Mouse (Mus musculus): Measurements from ENCODE around the gene Aldh3a1.

Aldh3a1 gene

DNA sequence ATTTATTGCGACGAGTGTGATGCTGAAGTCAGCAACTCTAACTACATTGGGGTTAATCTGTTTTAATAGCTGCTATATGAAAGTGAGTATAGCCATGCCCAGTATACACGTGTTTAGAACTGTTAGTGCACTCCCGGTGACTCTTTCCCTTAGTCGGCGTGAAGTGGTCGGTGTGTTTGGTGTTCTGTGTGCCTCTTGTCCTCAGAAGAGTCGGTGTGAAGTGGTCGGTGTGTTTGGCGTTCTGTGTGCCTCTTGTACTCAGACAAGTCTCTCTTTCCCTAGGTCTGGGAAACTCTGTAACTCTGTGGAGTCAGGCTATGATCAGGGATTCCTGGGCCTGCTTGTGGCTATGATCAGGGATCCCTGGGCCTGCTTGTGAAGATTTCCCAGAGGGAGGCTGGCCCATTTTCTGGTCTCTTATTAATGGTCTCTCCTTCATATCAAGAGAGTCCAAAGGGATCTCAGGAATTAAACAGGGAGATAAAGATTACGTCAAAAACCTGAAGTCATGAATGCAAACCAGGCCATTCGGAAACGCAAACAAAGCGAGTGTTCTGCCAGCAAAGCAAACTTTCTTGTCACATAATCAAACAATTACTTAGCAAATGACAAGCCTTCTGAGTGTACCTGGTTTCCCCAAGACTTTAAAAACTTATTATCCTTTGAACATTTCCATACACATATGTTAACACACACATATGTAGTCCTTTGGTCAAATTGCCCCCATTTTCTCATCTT is 10.6 kb upstream of the Aldh3a1 start:
- DNase-seq (ENCODE audit: low spot score): no peak

DNA sequence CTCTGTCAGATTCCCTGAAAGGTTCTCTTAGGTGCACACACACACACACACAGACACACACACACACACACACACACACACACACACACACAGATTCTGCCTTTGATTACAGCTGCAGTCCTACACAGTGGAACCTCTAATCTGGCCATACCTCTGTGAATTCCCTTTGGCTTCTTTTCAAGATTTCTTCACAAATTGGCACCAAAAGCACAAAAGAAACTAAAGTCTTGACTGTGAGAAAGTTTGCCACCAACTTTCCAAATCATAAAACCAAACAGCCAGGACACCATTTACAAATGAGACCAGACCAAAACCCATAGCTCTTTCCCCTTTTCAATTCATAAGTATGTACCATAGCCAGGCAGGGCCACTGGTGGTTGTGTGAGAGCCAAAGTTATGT is 9.4 kb upstream of the Aldh3a1 start:
- DNase-seq (ENCODE audit: low spot score): no peak

- no peak for DNase-seq (ENCODE audit: low spot score)
Observed at GRCm38 (mm10) chr11:61199620-61200362, 7.5 kb upstream of the Aldh3a1 start.

DNA sequence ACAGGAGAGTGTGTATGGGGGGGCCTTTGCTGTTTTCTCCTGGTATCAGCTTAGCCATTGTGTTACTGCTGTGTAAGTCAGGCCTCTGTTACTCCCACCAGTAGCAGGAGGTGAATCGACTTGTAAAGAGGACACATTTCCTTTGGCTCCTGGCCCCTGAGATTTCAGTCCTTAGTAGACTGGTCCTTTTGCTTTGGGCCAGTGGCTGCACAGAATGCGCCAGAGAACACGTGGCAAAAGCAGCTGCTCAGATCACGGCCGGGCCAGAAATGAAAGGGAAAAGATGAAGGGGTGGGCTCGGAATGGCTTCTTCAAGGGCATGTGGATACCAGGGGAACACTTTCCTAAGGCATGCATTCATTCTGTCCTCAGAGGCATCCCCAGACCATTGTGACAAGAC is 5.2 kb upstream of the Aldh3a1 start:
- DNase-seq (ENCODE audit: low spot score): no peak

DNA sequence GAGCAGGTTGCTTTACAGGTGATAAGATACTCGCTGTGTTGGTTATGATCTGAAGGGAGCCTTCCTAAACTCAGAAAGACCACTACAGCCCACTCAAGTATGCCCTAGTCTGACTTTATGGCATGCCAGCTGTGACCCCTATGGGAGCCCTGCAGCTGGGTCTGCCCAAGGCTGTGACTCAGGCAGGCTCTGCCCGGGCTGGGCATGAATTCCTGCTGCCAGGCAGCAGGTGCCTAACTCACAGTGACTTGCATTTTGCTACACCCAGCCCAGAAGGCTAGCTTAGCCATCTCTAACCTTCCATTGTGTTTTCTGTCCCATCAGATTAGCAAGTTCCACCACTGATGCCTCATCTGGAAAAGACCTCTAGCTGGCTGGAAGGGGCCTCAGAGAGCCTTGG is 4.5 kb upstream of the Aldh3a1 start:
- DNase-seq (ENCODE audit: low spot score): no peak

DNA sequence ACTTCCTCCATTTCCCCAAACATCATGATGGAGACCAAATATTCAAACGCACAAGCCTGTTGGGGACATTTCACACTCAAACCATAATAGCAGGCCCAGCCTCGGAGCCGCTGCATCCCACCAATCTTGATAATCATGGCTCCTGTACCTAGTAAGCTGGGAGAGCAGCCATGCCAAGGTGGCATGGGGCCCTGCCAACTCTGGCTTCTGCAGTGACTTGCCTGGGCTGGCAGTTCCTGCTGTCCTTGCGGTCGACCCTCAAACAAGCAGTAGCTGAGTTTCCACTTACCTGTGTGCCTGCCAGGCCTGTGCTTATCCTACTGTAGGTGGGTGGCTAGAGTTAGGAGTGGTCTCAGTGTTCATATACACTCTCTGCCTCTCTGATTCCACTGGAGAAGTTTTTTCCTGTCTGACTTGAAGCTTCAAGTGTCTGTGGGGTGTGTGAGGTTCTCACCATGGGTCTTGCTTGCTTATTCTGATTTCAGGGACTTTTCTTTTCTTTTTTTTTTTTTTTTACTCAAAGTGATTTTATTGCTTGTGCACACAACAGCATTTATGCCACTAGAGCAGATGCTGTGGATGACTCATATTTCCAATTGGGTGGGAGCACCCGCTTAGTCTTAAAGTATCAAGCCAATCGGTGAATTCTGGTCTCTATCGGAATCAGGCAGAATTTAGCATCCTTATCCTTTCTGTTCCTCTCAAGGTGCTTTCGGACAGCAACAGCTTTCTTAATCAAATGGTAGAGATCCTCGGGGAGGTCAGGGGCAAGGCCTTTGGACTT is 2.0 kb upstream of the Aldh3a1 start:
- DNase-seq (ENCODE audit: low spot score): no peak

- DNase-seq (ENCODE audit: low spot score): no peak
Observed at GRCm38 (mm10) chr11:61206136-61206535, 1.2 kb upstream of the Aldh3a1 start.

GRCm38 (mm10) chr11:61208316-61208715 is 979 bp downstream of the Aldh3a1 start:
- DNase-seq (ENCODE audit: low spot score): no peak

GRCm38 (mm10) chr11:61212102-61212501 is 4.8 kb downstream of the Aldh3a1 start:
- DNase-seq (ENCODE audit: low spot score): no peak

DNA sequence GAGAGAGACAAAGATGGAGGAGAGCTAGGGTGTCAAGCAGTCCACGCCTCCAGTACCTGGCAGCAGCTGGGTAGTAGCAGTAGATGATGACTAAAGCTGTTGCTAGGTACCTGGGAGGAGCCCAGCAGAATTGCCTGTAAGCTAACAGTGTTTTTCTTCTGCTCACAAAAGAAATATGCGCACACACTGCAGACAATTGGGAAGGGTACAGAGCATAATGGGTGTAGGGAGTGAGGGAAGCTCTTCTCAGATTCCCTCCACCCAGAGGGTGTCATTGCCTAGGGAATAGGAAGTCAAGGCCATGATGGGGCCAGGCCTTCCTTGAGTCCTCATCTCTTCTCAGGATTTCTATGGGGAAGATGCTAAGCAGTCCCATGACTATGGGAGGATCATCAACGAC is 8.6 kb downstream of the Aldh3a1 start:
- DNase-seq (ENCODE audit: low spot score): no peak

DNA sequence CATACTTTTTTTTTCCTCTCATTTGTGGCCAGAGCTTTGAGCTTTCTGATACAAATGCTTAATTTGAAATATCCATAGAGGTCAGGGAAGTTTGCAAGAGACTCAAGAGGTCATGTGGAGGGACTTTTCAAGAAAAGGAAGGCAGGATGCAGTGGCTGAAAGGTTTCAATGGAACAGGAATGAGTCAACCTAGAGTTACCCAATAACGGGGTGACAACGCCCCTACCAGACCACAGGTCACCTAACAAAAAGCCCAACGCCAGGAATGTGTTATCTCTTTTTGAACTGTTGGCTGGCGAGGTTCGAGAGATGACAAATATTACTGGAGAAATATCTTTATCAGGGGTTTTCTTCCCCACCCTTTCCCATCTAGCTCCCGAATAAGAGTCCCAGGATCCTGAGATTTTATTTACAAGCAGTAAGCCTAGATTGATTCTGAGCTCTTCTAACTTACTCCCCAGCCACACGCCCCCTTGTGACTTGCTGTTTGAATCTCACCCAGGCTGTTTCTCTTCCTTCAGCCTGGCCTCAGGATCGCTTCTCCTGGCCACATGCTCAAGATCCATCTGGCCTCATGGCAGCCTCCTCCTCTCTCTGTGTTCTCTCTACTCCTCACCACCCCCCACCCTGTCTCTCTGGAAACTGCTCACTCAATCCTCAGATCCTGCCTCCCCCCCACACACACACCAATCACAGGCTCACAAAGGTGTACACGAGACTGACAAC is 13.0 kb downstream of the Aldh3a1 start:
- DNase-seq (ENCODE audit: low spot score): no peak

DNA sequence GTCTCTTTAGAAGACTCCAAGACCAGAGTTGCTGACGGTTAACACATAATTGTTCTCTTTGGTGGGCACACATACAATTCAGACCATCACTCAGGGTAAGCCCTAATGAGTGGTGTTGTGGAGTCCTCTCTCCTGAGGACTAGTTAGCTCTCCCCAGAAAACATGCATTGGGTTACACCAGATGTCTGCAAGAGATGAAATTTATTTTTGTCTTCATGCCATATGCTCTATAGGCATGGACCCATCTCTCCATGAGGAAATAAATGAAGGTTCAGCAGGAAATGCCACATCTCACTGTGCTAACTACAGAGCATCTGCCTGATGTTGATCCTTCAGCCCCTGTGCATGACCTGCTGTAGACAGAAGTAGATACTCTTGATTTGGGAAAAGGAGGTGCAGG is 14.7 kb downstream of the Aldh3a1 start:
- no peak for DNase-seq (ENCODE audit: low spot score)

DNA sequence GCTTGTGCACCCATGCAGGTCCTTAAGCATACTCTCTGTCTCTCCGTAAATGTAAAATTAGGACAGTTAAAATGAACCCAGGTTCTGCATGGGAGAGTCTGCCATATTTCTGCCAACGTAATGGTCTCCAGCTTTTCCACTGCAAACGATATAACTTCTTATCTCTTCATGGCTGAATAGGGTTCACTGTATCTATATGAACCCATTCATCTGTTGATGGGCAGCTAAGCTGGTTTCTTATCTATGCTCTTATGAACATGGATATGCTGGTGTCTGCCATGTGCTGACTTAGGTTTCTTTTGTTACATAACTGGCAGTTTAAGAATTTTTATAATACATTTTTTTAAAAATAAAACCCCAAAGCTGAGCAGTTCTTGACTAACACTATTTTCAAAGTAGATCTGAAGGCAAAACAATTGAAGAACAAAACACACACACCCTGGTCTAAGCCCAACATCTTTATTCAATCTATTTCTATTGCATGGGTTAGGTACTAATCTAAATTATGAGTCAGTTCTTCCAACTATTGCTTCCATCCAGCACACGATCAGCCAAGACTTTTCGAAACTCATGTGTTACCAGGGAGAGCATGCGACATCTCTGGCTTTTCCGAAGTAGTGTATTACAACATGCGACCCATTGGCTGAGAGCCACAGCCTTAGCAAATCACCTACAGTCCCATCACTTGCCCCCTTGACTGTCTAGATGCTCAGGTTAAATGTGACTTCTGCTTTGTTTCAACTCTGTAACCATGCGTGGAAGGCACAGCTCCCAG is 15.8 kb downstream of the Aldh3a1 start:
- no peak for DNase-seq (ENCODE audit: low spot score)

GRCm38 (mm10) chr11:61224234-61224744 is 17.0 kb downstream of the Aldh3a1 start:
- no peak for DNase-seq (ENCODE audit: low spot score)

GRCm38 (mm10) chr11:61224907-61225306 is 17.6 kb downstream of the Aldh3a1 start:
- DNase-seq (ENCODE audit: low spot score): no peak

- DNase-seq (ENCODE audit: low spot score): no peak
Observed at GRCm38 (mm10) chr11:61225511-61225910, 18.2 kb downstream of the Aldh3a1 start.

DNA sequence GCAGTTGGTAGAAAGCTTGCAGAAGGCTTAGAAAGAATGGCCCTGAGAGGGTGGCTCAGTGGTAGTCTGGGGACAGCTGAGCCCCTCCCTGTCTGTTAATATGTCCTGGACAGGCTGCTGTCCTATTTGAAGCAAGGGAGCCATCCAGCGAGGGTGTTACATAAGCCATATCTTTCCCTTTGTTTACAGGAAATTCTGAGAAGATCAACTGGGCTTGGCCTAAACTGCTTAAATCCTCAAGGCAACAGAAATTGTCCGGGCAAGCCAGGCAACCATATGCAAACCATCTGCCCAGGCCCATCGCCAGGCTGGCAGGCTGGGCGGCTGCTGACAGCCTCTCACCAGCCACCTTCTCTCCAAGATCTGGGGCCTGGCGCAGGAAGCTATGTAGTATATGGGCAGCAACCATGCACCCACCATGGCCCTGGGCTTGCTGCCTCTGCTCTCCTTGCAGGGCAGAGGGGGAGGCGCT is 18.6 kb downstream of the Aldh3a1 start:
- DNase-seq (ENCODE audit: low spot score): no peak

GRCm38 (mm10) chr11:61227816-61228215 is 20.5 kb downstream of the Aldh3a1 start:
- no peak for DNase-seq (ENCODE audit: low spot score)

DNA sequence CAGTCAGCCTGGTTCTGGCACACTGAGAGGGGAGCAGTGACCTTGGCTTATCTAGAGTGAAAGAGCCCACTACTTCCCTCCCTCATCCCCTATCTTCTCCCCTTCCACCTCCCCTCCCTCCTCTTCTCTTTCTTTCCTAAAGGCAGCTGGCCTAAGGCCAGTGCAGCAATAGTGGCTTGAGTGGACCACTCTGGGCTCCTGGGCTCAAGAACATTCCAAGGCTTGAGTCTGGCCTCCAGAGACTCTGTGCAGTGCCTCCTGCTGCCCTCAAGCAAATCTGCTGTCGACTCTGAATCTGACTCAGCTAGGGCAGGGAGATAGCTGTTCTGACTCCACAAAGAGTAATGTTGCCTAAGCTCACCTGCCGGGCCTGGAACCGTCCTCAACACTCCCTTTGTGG is 21.1 kb downstream of the Aldh3a1 start:
- no peak for DNase-seq (ENCODE audit: low spot score)

GRCm38 (mm10) chr11:61231329-61231728 is 24.0 kb downstream of the Aldh3a1 start:
- DNase-seq (ENCODE audit: low spot score): no peak

- DNase-seq (ENCODE audit: low spot score): no peak
Observed at GRCm38 (mm10) chr11:61234174-61234573, 26.8 kb downstream of the Aldh3a1 start.
